Mouse (Mus musculus) embryonic facial prominence, embryonic 14.5 days (tissue): ENCODE measurements around the gene Ddx11. TPM values are rescaled to one million over a fixed set of nuclear protein-coding genes. Genes with fewer than 3 reads are reported as not detected.
"Not testable (repeated sequence)": the region's sequence is repeated elsewhere in the genome, so short reads cannot be mapped to it uniquely, and the experiment has no call there.

ENCODE experiments used
- ATAC-seq: fragments of 200-750 bp; cut with Nextera tagmentation; 2 replicates; pipeline ENCODE4 v1.8.0; 2017; ENCODE audit warnings: low read depth, moderate number of reproducible peaks, moderate TSS enrichment
- DNase-seq: peaks from one replicate; pipeline ENCODE4 v3.0.0-alpha.2; 2015; ENCODE audit warnings: low spot score
- H3K27ac ChIP-seq: fragments of 300-500 bp; sonication (generic); replicated peaks from 2 replicates; pipeline ENCODE4 v1.5.1; 2014; ENCODE audit warnings: low read depth, mild to moderate bottlenecking, low read length, moderate library complexity
- H3K27me3 ChIP-seq: fragments of 300-500 bp; sonication (generic); replicated peaks from 2 replicates; pipeline ENCODE4 v1.6.1; 2014; ENCODE audit warnings: low read length; ENCODE audit not compliant: control insufficient read depth, insufficient read depth
- H3K36me3 ChIP-seq: fragments of 300-500 bp; sonication (generic); 2 replicates; pipeline ENCODE4 v1.6.1; 2014; ENCODE audit warnings: low read length, mixed read lengths; ENCODE audit not compliant: control insufficient read depth, insufficient read depth
- H3K4me1 ChIP-seq: fragments of 300-500 bp; sonication (generic); 2 replicates; pipeline ENCODE4 v1.6.1; 2014; ENCODE audit warnings: antibody characterized with exemption, low read length; ENCODE audit not compliant: control insufficient read depth, insufficient read depth
- H3K4me2 ChIP-seq: fragments of 300-500 bp; sonication (generic); 2 replicates; pipeline ENCODE4 v1.6.1; 2014; ENCODE audit warnings: low read depth, mild to moderate bottlenecking, low read length, moderate library complexity, mixed read lengths
- H3K4me3 ChIP-seq: fragments of 300-500 bp; sonication (generic); 2 replicates; pipeline ENCODE4 v1.5.1; 2014; ENCODE audit warnings: low read depth, mild to moderate bottlenecking, low read length
- H3K9ac ChIP-seq: fragments of 300-500 bp; sonication (generic); 2 replicates; pipeline ENCODE4 v1.6.1; 2014; ENCODE audit warnings: low read depth, mild to moderate bottlenecking, low read length, moderate library complexity, mixed read lengths
- H3K9me3 ChIP-seq: fragments of 300-500 bp; sonication (generic); 2 replicates; pipeline ENCODE4 v1.6.1; 2016; ENCODE audit warnings: low read length; ENCODE audit not compliant: control insufficient read depth
- WGBS: fragments of 180-500 bp; shearing (Covaris S2); extraction: QIAGEN DNeasy Blood & Tissue Kit; methylation state at CpG from one replicate; pipeline ENCODE4 v1.1.7; 2014; 5-methylcytosine and 5-hydroxymethylcytosine counted together
- polyA plus RNA-seq: library from polyadenylated mRNA; unstranded; fragments of >200 nt; fragmentation: Nextera tagmentation; extraction: Ambion mirVana; gene quantifications from 2 replicates; pipeline ENCODE4 v1.2.1, GENCODE M21; 2014

The Ddx11 gene
- polyA plus RNA-seq, 1 experiment from 2014 or later = 11.1 TPM

DNA sequence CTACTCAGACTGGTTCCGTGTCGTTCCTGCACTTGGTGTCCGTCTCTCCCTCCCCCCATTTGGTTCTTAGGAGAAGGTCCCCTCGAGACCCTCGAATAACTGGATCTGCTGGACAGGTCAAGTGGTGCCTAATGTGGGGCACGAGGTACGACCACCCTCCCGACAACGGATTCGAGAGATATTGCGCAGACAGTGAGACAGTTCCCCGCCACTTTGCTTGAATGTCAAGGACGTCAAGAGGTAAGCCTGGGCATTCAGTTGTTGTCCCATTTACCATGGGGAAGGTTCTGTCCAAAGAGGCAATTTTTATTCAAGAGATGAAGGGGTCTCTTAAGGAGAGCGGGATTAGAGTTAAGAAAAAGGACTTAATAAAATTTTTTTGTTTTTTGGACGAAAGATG lies 47.7 kb downstream of the Ddx11 start:
- H3K27ac ChIP-seq, H3K4me3 ChIP-seq, H3K27me3 ChIP-seq, DNase-seq, H3K9ac ChIP-seq, H3K4me1 ChIP-seq, ATAC-seq, H3K9me3 ChIP-seq, H3K4me2 ChIP-seq, H3K36me3 ChIP-seq: not testable (repeated sequence)
- WGBS = 94% methylated on average over 15 of the region's 15 CpGs

DNA sequence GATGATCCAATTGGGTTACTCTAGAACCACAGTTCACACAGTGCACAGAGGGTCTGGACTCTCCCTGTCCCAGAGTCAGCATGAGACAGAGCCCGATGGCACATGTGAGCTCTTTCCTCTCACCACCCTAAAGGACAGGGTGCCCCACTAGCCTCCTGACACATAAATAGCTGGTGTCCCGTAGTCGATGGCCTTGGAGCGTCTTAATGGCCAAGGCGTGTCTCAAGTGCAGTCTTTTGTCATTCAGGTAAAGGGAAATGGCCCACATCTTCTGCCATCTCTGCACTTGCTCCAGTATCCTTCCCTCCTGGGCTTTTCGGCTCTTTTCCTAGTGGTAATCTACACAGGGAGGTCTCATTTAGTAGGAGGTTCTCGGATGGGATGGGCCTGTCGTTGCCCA lies 67.3 kb downstream of the Ddx11 start:
- no peak for ATAC-seq
- no peaks in the 10 kb centered on the region for H3K4me1 ChIP-seq
- 87% methylated on average over 8 of the region's 8 CpGs for WGBS
- H3K27ac ChIP-seq = no peak overlapping the region
- H3K9ac ChIP-seq = no peak overlapping the region
- DNase-seq = no peak
- H3K27me3 ChIP-seq = no peaks in the 10 kb centered on the region
- H3K36me3 ChIP-seq = no peaks in the 10 kb centered on the region
- no peak overlapping the region for H3K4me2 ChIP-seq
- no peaks in the 10 kb centered on the region for H3K9me3 ChIP-seq
- no peak overlapping the region for H3K4me3 ChIP-seq

DNA sequence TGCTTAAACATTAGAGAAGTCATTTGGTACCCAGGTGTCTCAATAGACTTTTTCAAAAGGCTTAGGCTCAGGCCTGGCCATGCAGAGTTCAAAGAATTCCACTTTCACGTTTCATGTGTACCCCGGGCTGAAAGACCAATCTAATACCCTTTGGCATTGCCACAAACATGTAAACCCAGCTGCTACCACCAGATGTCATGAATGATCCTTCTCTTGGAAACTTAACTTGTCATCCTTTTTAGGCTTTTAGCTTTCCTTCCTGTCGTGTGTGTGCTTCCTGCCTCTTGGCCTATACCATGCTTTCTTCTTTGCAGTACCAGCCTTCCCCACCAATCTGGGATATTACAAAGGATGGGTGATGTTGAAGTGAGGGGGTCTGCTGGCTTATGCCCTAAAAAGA lies 73.7 kb downstream of the Ddx11 start:
- no peak overlapping the region for H3K9ac ChIP-seq

More for the DNA sequence above, 73.7 kb downstream of the Ddx11 start:
- Histone ChIP-seq H3K4me3 (no peak overlapping the region), H3K36me3 (no peaks in the 10 kb centered on the region), H3K9me3 (no peaks in the 10 kb centered on the region), H3K27ac (no peak overlapping the region), H3K27me3 (no peaks in the 10 kb centered on the region), H3K4me2 (no peak overlapping the region), H3K4me1 (no peaks in the 10 kb centered on the region)
- ATAC-seq (no peak), DNase-seq (no peak)
- 32% methylated on average over 3 of the region's 3 CpGs for WGBS

Other genes starting within 250 kb of the Ddx11 start
- 88.9 and 95.6 TPM in 2 replicates for gene Ralbp1, start 237.7 kb upstream of the Ddx11 start, polyA plus RNA-seq
- gene Twsg1, start 172.3 kb upstream of the Ddx11 start, polyA plus RNA-seq = 144 and 157 TPM in 2 replicates
- gene Ankrd12, start 46.4 kb upstream of the Ddx11 start, polyA plus RNA-seq = 24.9 and 25.2 TPM in 2 replicates
- 338 and 361 TPM in 2 replicates for gene Ndufv2, start 22.0 kb upstream of the Ddx11 start, polyA plus RNA-seq
- gene Washc1, start 12.0 kb upstream of the Ddx11 start, polyA plus RNA-seq = 35.1 and 37.6 TPM in 2 replicates